Mouse (Mus musculus) cortical plate, adult 2 months (tissue): ENCODE measurements around the gene Clic4.

Experiments
- CTCF ChIP-seq: fragments of 200-500 bp; IDR thresholded peaks from 2 replicates; pipeline ENCODE4 v1.5.1; 2011; ENCODE audit warnings: mild to moderate bottlenecking, control low read depth, low read length; ENCODE audit not compliant: insufficient read depth; ENCODE audit errors: extremely low read depth
- POLR2A ChIP-seq: fragments of 200-500 bp; IDR thresholded peaks from 2 replicates; pipeline ENCODE4 v1.6.1; 2011; ENCODE audit warnings: mild to moderate bottlenecking, low read length, control low read depth; ENCODE audit not compliant: insufficient read depth; ENCODE audit errors: extremely low read depth

DNA sequence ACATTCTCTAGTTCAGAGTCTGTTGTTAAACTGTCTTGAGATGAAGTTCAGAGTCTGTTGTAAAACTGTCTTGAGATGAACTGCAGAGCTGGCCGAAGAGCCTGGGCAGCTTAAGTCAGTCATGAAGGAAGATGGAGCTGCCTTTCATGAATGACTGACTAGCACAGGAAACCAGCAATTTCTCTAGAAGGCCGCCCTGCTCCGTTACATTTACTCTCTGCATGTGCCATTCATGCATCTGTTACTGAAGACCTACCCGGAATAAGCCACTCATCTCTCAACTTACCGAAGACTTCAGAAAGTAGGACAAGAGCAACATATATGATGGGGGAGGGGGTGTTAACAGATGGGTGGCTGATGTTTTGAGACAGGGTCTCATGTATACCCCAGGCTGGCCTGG is 40.1 kb downstream of the Clic4 start:
- TF ChIP-seq CTCF (no peak), POLR2A (no peak)
